Mouse (Mus musculus): Measurements from ENCODE around the gene Ube2t. TPM values are rescaled to one million over a fixed set of nuclear protein-coding genes. Genes with fewer than 3 reads are reported as not detected.

The Ube2t gene
- polyA plus RNA-seq, 1 experiment from 2014 or later: 12.8 TPM

- H3K36me3 ChIP-seq: no peaks in the 10 kb centered on the region
- H3K9me3 ChIP-seq: no peaks in the 10 kb centered on the region
- 35% methylated on average over 1 of the region's 1 CpGs for WGBS
- peaks cover 6% of the 10 kb centered on the region for H3K4me1 ChIP-seq (replicated peaks)
- H3K4me2 ChIP-seq: no peak overlapping the region
- peaks cover 3% of the 10 kb centered on the region; the same call in 1 of the 2 replicates for H3K27me3 ChIP-seq
- no peak overlapping the region for H3K9ac ChIP-seq
- no peak overlapping the region for H3K4me3 ChIP-seq
- 0 out of 2 replicates have a peak overlapping the region, but pooled peaks have one; percentile 30 for H3K27ac ChIP-seq (replicated peaks)
- peak; percentile 27; the same call in 1 of the 2 replicates for ATAC-seq (ENCODE audit: low FRiP score, low read depth)
Measured at GRCm38 (mm10) chr1:134995954-134996353, 33.6 kb downstream of the Ube2t start.

- Histone ChIP-seq H3K27me3 (peaks cover 3% of the 10 kb centered on the region; the same call in 1 of the 2 replicates), H3K27ac (replicated peaks) (no peak overlapping the region), H3K9ac (no peak overlapping the region), H3K4me2 (no peak overlapping the region), H3K36me3 (no peaks in the 10 kb centered on the region), H3K4me1 (replicated peaks) (peaks cover 6% of the 10 kb centered on the region), H3K9me3 (no peaks in the 10 kb centered on the region), H3K4me3 (no peak overlapping the region)
- 85% methylated on average over 7 of the region's 7 CpGs for WGBS
- ATAC-seq (ENCODE audit: low FRiP score, low read depth): no peak
Measured at GRCm38 (mm10) chr1:134996471-134996870, 34.1 kb downstream of the Ube2t start.

GRCm38 (mm10) chr1:134997568-134997967 is 35.2 kb downstream of the Ube2t start:
- H3K36me3 ChIP-seq: no peaks in the 10 kb centered on the region
- WGBS: 84% methylated on average over 5 of the region's 5 CpGs

GRCm38 (mm10) chr1:134998231-134998630 is 35.9 kb downstream of the Ube2t start:
- no peak overlapping the region for H3K9ac ChIP-seq
- WGBS: 74% methylated on average over 8 of the region's 8 CpGs
- H3K4me2 ChIP-seq: no peak overlapping the region
- peaks cover 3% of the 10 kb centered on the region; the same call in 1 of the 2 replicates for H3K27me3 ChIP-seq
- no peak overlapping the region for H3K27ac ChIP-seq (replicated peaks)
- H3K36me3 ChIP-seq: no peaks in the 10 kb centered on the region
- H3K4me3 ChIP-seq: no peak overlapping the region
- H3K4me1 ChIP-seq (replicated peaks): peaks cover 6% of the 10 kb centered on the region
- no peak; the same call in 1 of the 2 replicates for ATAC-seq (ENCODE audit: low FRiP score, low read depth)
- no peaks in the 10 kb centered on the region for H3K9me3 ChIP-seq

More at GRCm38 (mm10) chr1:134997568-134997967, 35.2 kb downstream of the Ube2t start:
- Histone ChIP-seq H3K9me3 (no peaks in the 10 kb centered on the region), H3K4me3 (no peak overlapping the region), H3K9ac (no peak overlapping the region), H3K4me2 (no peak overlapping the region), H3K27me3 (peaks cover 3% of the 10 kb centered on the region; the same call in 1 of the 2 replicates), H3K27ac (replicated peaks) (no peak overlapping the region), H3K4me1 (replicated peaks) (peaks cover 6% of the 10 kb centered on the region)
- no peak for ATAC-seq (ENCODE audit: low FRiP score, low read depth)

GRCm38 (mm10) chr1:135000527-135000926 is 38.2 kb downstream of the Ube2t start:
- H3K4me3 ChIP-seq: no peak overlapping the region
- no peak overlapping the region for H3K27ac ChIP-seq (replicated peaks)
- H3K4me2 ChIP-seq: no peak overlapping the region
- H3K9ac ChIP-seq: no peak overlapping the region
- H3K9me3 ChIP-seq: no peaks in the 10 kb centered on the region
- H3K36me3 ChIP-seq: no peaks in the 10 kb centered on the region
- H3K27me3 ChIP-seq: no peaks in the 10 kb centered on the region
- 86% methylated on average over 9 of the region's 9 CpGs for WGBS
- ATAC-seq (ENCODE audit: low FRiP score, low read depth): no peak
- H3K4me1 ChIP-seq (replicated peaks): peaks cover 3% of the 10 kb centered on the region

GRCm38 (mm10) chr1:135003346-135003745 is 41.0 kb downstream of the Ube2t start:
- H3K9ac ChIP-seq: no peak overlapping the region
- H3K27me3 ChIP-seq: no peaks in the 10 kb centered on the region
- H3K4me2 ChIP-seq: no peak overlapping the region
- no peaks in the 10 kb centered on the region for H3K36me3 ChIP-seq
- H3K9me3 ChIP-seq: no peaks in the 10 kb centered on the region
- no peak overlapping the region for H3K4me3 ChIP-seq
- H3K4me1 ChIP-seq (replicated peaks): no peaks in the 10 kb centered on the region; the same call in 1 of the 2 replicates
- no peak for ATAC-seq (ENCODE audit: low FRiP score, low read depth)
- WGBS: 44% methylated on average over 4 of the region's 4 CpGs
- no peak overlapping the region for H3K27ac ChIP-seq (replicated peaks)

GRCm38 (mm10) chr1:135005696-135006095 is 43.3 kb downstream of the Ube2t start:
- H3K9ac ChIP-seq: no peak overlapping the region
- no peak overlapping the region for H3K27ac ChIP-seq (replicated peaks)
- H3K4me1 ChIP-seq (replicated peaks): no peaks in the 10 kb centered on the region
- no peak for ATAC-seq (ENCODE audit: low FRiP score, low read depth)
- H3K9me3 ChIP-seq: no peaks in the 10 kb centered on the region
- H3K27me3 ChIP-seq: no peaks in the 10 kb centered on the region
- 52% methylated on average over 7 of the region's 7 CpGs for WGBS
- no peak overlapping the region for H3K4me3 ChIP-seq
- no peak overlapping the region for H3K4me2 ChIP-seq
- no peaks in the 10 kb centered on the region for H3K36me3 ChIP-seq

GRCm38 (mm10) chr1:135009833-135010232 is 47.5 kb downstream of the Ube2t start:
- ATAC-seq (ENCODE audit: low FRiP score, low read depth): no peak
- H3K4me1 ChIP-seq (replicated peaks): peaks cover 2% of the 10 kb centered on the region; the same call in 1 of the 2 replicates
- 85% methylated on average over 3 of the region's 3 CpGs for WGBS
- no peak overlapping the region for H3K4me2 ChIP-seq
- no peaks in the 10 kb centered on the region for H3K36me3 ChIP-seq
- no peak overlapping the region for H3K9ac ChIP-seq
- H3K27ac ChIP-seq (replicated peaks): no peak overlapping the region
- H3K27me3 ChIP-seq: no peaks in the 10 kb centered on the region
- H3K9me3 ChIP-seq: no peaks in the 10 kb centered on the region
- H3K4me3 ChIP-seq: no peak overlapping the region

- ATAC-seq (ENCODE audit: low FRiP score, low read depth): no peak
- 87% methylated on average over 5 of the region's 5 CpGs for WGBS
- H3K4me3 ChIP-seq: no peak overlapping the region
- H3K9ac ChIP-seq: no peak overlapping the region
- H3K4me2 ChIP-seq: no peak overlapping the region
- peaks cover 5% of the 10 kb centered on the region; the same call in 1 of the 2 replicates for H3K4me1 ChIP-seq (replicated peaks)
- H3K27ac ChIP-seq (replicated peaks): no peak overlapping the region
- H3K36me3 ChIP-seq: no peaks in the 10 kb centered on the region
- H3K27me3 ChIP-seq: no peaks in the 10 kb centered on the region
- H3K9me3 ChIP-seq: no peaks in the 10 kb centered on the region
Measured at GRCm38 (mm10) chr1:135011912-135012311, 49.5 kb downstream of the Ube2t start.

GRCm38 (mm10) chr1:135012472-135012871 is 50.1 kb downstream of the Ube2t start:
- Histone ChIP-seq H3K36me3 (no peaks in the 10 kb centered on the region), H3K9me3 (no peaks in the 10 kb centered on the region), H3K4me2 (no peak overlapping the region), H3K4me3 (no peak overlapping the region), H3K9ac (no peak overlapping the region), H3K4me1 (replicated peaks) (peaks cover 5% of the 10 kb centered on the region; the same call in 1 of the 2 replicates), H3K27me3 (no peaks in the 10 kb centered on the region), H3K27ac (replicated peaks) (no peak overlapping the region)
- 79% methylated on average over 9 of the region's 9 CpGs for WGBS
- ATAC-seq (ENCODE audit: low FRiP score, low read depth): no peak

GRCm38 (mm10) chr1:135014921-135015445 is 52.6 kb downstream of the Ube2t start:
- H3K9ac ChIP-seq: no peak overlapping the region
- no peak overlapping the region for H3K27ac ChIP-seq (replicated peaks)
- peaks cover 18% of the 10 kb centered on the region for H3K4me1 ChIP-seq (replicated peaks)
- no peaks in the 10 kb centered on the region for H3K27me3 ChIP-seq
- no peak for ATAC-seq (ENCODE audit: low FRiP score, low read depth)
- no peak overlapping the region for H3K4me2 ChIP-seq
- no peak overlapping the region for H3K4me3 ChIP-seq
- no peaks in the 10 kb centered on the region for H3K9me3 ChIP-seq
- no peaks in the 10 kb centered on the region for H3K36me3 ChIP-seq
- 18% methylated on average over 10 of the region's 10 CpGs for WGBS

GRCm38 (mm10) chr1:135016907-135017655 is 54.7 kb downstream of the Ube2t start:
- H3K9me3 ChIP-seq: no peaks in the 10 kb centered on the region
- H3K36me3 ChIP-seq: no peaks in the 10 kb centered on the region
- WGBS: 85% methylated on average over 10 of the region's 10 CpGs
- no peak for ATAC-seq (ENCODE audit: low FRiP score, low read depth)
- no peak overlapping the region for H3K27ac ChIP-seq (replicated peaks)
- H3K27me3 ChIP-seq: no peaks in the 10 kb centered on the region
- H3K4me2 ChIP-seq: no peak overlapping the region
- no peak overlapping the region for H3K4me3 ChIP-seq
- H3K4me1 ChIP-seq (replicated peaks): peaks cover 28% of the 10 kb centered on the region
- H3K9ac ChIP-seq: no peak overlapping the region

Measured in hindbrain, embryonic 15.5 days (tissue).